Mouse (Mus musculus): Measurements from ENCODE around the gene Psmf1.

DNA sequence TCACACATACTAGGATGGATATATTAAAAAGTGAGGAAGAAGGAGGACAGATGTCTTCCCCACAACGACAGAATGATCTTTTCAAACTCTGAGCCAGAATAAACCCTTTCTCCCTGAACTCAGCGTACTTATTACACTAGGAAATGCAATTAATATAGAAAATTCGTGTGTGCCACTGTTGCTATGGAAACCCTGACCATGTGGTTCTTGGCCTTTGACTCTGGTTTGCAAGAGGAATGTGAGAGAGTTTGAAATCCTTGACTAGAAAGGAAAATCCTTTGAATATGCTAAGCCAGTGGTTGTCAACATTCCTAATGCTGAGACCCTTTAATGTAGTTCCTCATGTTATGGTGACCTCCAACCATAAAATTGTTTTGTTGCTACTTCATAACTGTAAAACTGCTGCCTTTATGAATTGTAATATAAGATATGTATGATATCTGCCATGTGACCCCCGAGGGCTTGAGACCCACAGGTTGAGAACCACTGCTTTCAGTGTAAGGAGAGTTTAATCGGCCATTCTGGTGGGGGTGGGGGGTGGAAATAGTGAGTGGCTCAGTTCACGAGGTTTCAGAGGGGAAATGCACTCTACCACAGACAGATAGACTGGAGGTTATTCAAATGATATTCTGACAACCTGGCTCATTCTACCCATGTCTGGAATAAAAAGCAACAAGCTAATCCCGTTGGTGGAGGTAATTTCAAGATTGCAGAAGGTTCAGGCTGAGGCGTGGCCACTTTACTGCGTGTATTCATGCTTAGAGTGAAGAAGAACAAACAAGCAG lies 12.5 kb upstream of the Psmf1 start:
- TF ChIP-seq CTCF (IDR thresholded peaks at IDR 0.05; ENCODE audit: low read depth) = no peak
- no peak for TF ChIP-seq EP300 (IDR thresholded peaks at IDR 0.05; ENCODE audit: low read depth)
